Mouse (Mus musculus) liver, adult 2 months (tissue): ENCODE measurements around the gene Sbk3. TPM values are rescaled to one million over a fixed set of nuclear protein-coding genes. Genes with fewer than 3 reads are reported as not detected.

Experiments used
- DNase-seq: peaks from one replicate; pipeline ENCODE4 v3.0.0-alpha.2; 2011; ENCODE audit warnings: low read depth, low spot score; ENCODE audit errors: extremely low read depth
- H3K27ac ChIP-seq: fragments of 200-500 bp; replicated peaks from 2 replicates; pipeline ENCODE4 v1.5.1; 2012; ENCODE audit warnings: low read depth, mild to moderate bottlenecking, control low read depth, inconsistent platforms, low read length; ENCODE audit not compliant: insufficient read depth
- H3K27me3 ChIP-seq: fragments of 200-500 bp; 2 replicates; pipeline ENCODE4 v1.6.1; 2012; ENCODE audit warnings: mild to moderate bottlenecking, moderate library complexity, low read length, inconsistent platforms; ENCODE audit not compliant: control insufficient read depth, insufficient read depth
- H3K36me3 ChIP-seq: fragments of 200-500 bp; 2 replicates; pipeline ENCODE4 v1.6.1; 2012; ENCODE audit warnings: low read length, inconsistent platforms; ENCODE audit not compliant: control insufficient read depth, insufficient read depth
- H3K4me1 ChIP-seq: fragments of 200-500 bp; 2 replicates; pipeline ENCODE4 v1.6.1; 2011; ENCODE audit warnings: low read length; ENCODE audit not compliant: control insufficient read depth, insufficient read depth
- H3K4me3 ChIP-seq: fragments of 200-500 bp; 2 replicates; pipeline ENCODE4 v1.5.1; 2011; ENCODE audit warnings: low read depth, mild to moderate bottlenecking, control low read depth, low read length, moderate library complexity; ENCODE audit not compliant: insufficient read depth
- H3K79me2 ChIP-seq: fragments of 200-500 bp; 2 replicates; pipeline ENCODE4 v1.6.1; 2012; ENCODE audit warnings: inconsistent platforms, mild to moderate bottlenecking, low read length, moderate library complexity; ENCODE audit not compliant: control insufficient read depth, insufficient read depth
- H3K9ac ChIP-seq: fragments of 200-500 bp; 2 replicates; pipeline ENCODE4 v1.6.1; 2012; ENCODE audit warnings: low read depth, mild to moderate bottlenecking, control low read depth, inconsistent platforms, low read length
- CTCF ChIP-seq: fragments of 200-500 bp; IDR thresholded peaks from 2 replicates; pipeline ENCODE4 v1.5.1; 2011; ENCODE audit warnings: low read depth, low read length, control low read depth
- POLR2A ChIP-seq: fragments of 200-500 bp; IDR thresholded peaks from 2 replicates; pipeline ENCODE4 v1.6.1; 2011; ENCODE audit warnings: low read length, control low read depth; ENCODE audit not compliant: insufficient read depth; ENCODE audit errors: extremely low read depth
- WGBS: fragments of 180-500 bp; shearing (Covaris S2); methylation state at CpG from one replicate; pipeline ENCODE4 v1.1.7; 2018; 5-methylcytosine and 5-hydroxymethylcytosine counted together
- polyA plus RNA-seq: library from polyadenylated mRNA; depleted of rRNA; stranded (reverse); fragments of >200 nt; gene quantifications from 2 replicates; pipeline ENCODE4 v1.2.3, GENCODE M21; 2012
- total RNA-seq: library from RNA; depleted of rRNA; stranded (reverse); fragments of >200 nt; gene quantifications from 2 replicates; pipeline ENCODE4 v1.2.3, GENCODE M21; 2014

Sbk3 gene
- total and polyA plus RNA-seq, 2 experiments, result not detected

- Histone ChIP-seq H3K4me1 (peaks cover 7% of the 10 kb centered on the region), H3K27ac (no peak overlapping the region), H3K9ac (no peak overlapping the region), H3K27me3 (no peaks in the 10 kb centered on the region), H3K4me3 (no peak overlapping the region), H3K79me2 (peaks cover 2% of the 10 kb centered on the region; the same call in 1 of the 2 replicates), H3K36me3 (0 out of 2 replicates have a peak, but pooled peaks cover 5% of the 10 kb centered on the region)
- no peak for DNase-seq
- WGBS, result 100% methylated on average over 2 of the region's 2 CpGs
- no peak for TF ChIP-seq CTCF
These were observed 46.0 kb upstream of the Sbk3 start for GRCm38 (mm10) chr7:5016920-5017319.

- no peaks in the 10 kb centered on the region for H3K27me3 ChIP-seq
- peaks cover 7% of the 10 kb centered on the region; the same call in 1 of the 2 replicates for H3K36me3 ChIP-seq
- TF ChIP-seq POLR2A (no peak), CTCF (no peak)
- peak overlapping the region; percentile 79; the same call in 1 of the 2 replicates for H3K9ac ChIP-seq
- peak overlapping the region; percentile 84 for H3K27ac ChIP-seq
- 19% methylated on average over 3 of the region's 3 CpGs for WGBS
- peaks cover 2% of the 10 kb centered on the region; the same call in 1 of the 2 replicates for H3K79me2 ChIP-seq
- peak overlapping the region; percentile 99; the same call in 1 of the 2 replicates for H3K4me3 ChIP-seq
- peaks cover 3% of the 10 kb centered on the region; the same call in 1 of the 2 replicates for H3K4me1 ChIP-seq
- DNase-seq, result peak; percentile 51
These were observed 45.1 kb upstream of the Sbk3 start for GRCm38 (mm10) chr7:5016057-5016456.

GRCm38 (mm10) chr7:5015118-5016001, 44.4 kb upstream of the Sbk3 start, which contains the start of gene Gm44973:
Gene Gm44973 (plus strand): TSS chr7:5015496.
- peak within 1 kb of the TSS; percentile 99 for H3K4me3 ChIP-seq
- peak; percentile 90 for DNase-seq
- H3K27ac ChIP-seq, result peak within 1 kb of the TSS; percentile 99
- peaks cover 3% of the 10 kb centered on the region; the same call in 1 of the 2 replicates for H3K4me1 ChIP-seq
- H3K27me3 ChIP-seq, result no peaks in the 10 kb centered on the region
- peaks cover 2% of the 10 kb centered on the region; the same call in 1 of the 2 replicates for H3K79me2 ChIP-seq
- TF ChIP-seq POLR2A, result 0 out of 2 replicates have a peak, but pooled peaks have one; percentile 7
- TF ChIP-seq CTCF, result no peak
- under 1% methylated on average over 73 of the region's 76 CpGs for WGBS
- H3K36me3 ChIP-seq, result peaks cover 7% of the 10 kb centered on the region; the same call in 1 of the 2 replicates
- H3K9ac ChIP-seq, result peak within 1 kb of the TSS; percentile 98

- H3K79me2 ChIP-seq, result peaks cover 2% of the 10 kb centered on the region; the same call in 1 of the 2 replicates
- peaks cover 1% of the 10 kb centered on the region; the same call in 1 of the 2 replicates for H3K4me1 ChIP-seq
- no peaks in the 10 kb centered on the region for H3K27me3 ChIP-seq
- peak within 1 kb of the TSS; percentile 99 for H3K4me3 ChIP-seq
- peaks cover 12% of the 10 kb centered on the region for H3K36me3 ChIP-seq
- DNase-seq, result peak; percentile 87
- peak within 1 kb of the TSS; percentile 98 for H3K9ac ChIP-seq
- peak within 1 kb of the TSS; percentile 99 for H3K27ac ChIP-seq
- under 1% methylated on average over 42 of the region's 42 CpGs for WGBS
- TF ChIP-seq POLR2A (peak; percentile 32; the same call in 1 of the 2 replicates), CTCF (no peak)
These were observed 43.5 kb upstream of the Sbk3 start, which contains the start of the genes Zfp524 and Fiz1 for GRCm38 (mm10) chr7:5014251-5015117. Gene Zfp524 (plus strand): TSS chr7:5014415. Gene Fiz1 (minus strand): TSS chr7:5014697.

GRCm38 (mm10) chr7:5012681-5013513, 41.9 kb upstream of the Sbk3 start:
- Histone ChIP-seq H3K27ac (no peak overlapping the region), H3K79me2 (peaks cover 2% of the 10 kb centered on the region; the same call in 1 of the 2 replicates), H3K4me3 (no peak overlapping the region), H3K4me1 (no peaks in the 10 kb centered on the region), H3K36me3 (peaks cover 28% of the 10 kb centered on the region), H3K27me3 (no peaks in the 10 kb centered on the region), H3K9ac (no peak overlapping the region)
- no peak for TF ChIP-seq CTCF
- TF ChIP-seq POLR2A, result no peak
- no peak for DNase-seq
- WGBS, result 94% methylated on average over 27 of the region's 27 CpGs
